Mouse (Mus musculus) large intestine, adult 2 months (tissue): ENCODE measurements around the gene Lman1l. TPM values are rescaled to one million over a fixed set of nuclear protein-coding genes. Genes with fewer than 3 reads are reported as not detected.

Experiments used
- DNase-seq: peaks from one replicate; pipeline ENCODE4 v3.0.0-alpha.2; 2012; ENCODE audit warnings: low read depth, low spot score
- WGBS: fragments of 180-500 bp; shearing (Covaris S2); methylation state at CpG from one replicate; pipeline ENCODE4 v1.1.7; 2018; 5-methylcytosine and 5-hydroxymethylcytosine counted together
- polyA plus RNA-seq: library from polyadenylated mRNA; depleted of rRNA; stranded (reverse); fragments of >200 nt; gene quantifications from 2 replicates; pipeline ENCODE4 v1.2.3, GENCODE M21; 2012

Lman1l gene
- polyA plus RNA-seq, 1 experiment: 0.07 TPM

DNA sequence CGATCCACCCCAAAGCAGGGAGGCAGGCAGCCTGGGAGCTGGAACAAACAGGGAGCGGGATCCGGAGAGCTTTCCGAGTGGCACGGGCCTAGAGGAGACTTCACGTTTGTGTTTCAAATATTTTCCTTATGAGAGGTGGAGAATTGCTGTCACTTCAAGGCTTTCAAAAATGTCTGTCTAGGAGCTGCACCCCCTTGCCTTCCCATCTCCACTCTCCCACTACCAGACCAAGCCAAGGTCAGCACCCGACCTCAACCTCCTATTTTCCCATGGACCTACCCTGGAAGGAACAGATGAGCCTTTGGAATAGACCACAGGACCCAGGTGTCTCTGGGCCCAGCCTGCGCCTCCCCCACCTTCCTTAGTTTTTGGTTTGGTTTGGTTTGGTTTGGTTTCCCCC, 23.3 kb downstream of the Lman1l start:
- 86% methylated on average over 8 of the region's 8 CpGs for WGBS
- DNase-seq: no peak

DNA sequence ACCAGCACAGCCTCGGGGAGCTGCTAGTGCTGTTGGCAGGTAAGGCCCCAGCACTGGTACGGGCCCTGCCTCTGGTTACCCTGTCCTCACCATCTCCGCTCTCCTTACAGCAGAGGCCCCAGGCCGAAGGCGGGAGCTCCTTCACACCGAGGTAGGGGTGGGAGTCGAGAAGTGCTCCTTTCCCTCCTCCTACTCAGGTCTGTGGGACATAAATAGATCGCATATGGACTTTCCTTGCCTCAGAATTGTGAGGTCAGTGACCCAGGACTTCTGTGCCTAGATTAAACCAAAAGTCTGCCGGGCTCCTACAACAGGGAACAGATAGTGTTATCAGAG, 26.4 kb downstream of the Lman1l start:
- no peak for DNase-seq
- 80% methylated on average over 9 of the region's 9 CpGs for WGBS

DNA sequence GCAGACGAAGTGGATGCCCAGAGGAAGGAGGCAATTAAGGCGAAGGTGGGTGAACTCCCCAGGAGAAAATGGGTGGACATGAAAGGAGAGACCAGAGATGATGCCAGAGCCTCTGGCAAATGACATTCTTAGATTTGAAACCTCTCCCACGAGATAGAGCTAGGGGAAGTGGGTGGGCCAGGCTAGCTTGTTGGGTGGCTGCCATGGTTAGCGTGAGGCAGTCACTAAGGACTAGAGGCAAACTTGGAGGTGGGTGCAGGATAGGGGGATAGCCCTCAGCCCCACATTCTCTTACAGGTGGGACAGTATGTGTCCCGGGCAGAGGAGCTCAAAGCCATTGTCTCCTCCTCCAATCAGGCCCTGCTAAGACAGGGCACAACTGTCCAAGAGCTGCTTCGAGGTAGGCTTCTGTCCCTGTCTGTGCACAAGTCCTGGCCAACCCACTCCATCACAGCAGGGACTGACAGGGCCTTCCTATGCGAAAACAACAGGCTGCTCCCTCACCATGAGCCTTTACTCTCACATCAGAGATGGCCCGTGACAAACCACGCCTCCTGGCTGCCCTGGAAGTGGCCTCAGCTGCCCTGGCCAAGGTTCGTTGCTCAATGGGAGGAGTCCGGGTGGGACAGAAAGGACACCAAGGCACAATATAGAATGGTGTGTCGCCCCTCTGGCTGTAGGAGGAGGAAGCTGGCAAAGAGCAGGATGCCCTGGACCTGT, 27.0 kb downstream of the Lman1l start:
- no peak for DNase-seq

DNA sequence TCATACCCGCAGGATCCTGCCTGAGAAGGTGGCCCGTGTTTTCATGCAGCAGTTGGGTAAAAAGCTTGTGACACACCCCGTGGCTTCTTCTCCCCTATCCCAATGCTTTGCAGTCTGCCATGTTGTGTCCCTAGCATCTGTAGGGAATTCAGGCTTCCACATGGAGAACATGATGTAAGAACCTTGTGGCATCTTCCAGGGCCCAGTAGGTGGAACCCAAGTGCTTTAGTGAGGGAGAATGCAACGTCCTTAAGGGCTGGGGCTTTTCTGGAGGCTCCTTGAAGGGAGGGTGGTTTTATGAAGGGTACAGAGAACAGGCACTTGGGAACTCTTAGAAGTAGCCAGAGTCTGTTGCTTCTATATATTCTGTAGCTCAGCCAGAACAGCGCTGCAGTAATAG, 29.8 kb downstream of the Lman1l start:
- no peak for DNase-seq
- WGBS: 64% methylated on average over 5 of the region's 5 CpGs

More for the DNA sequence above, 27.0 kb downstream of the Lman1l start:
- 60% methylated on average over 12 of the region's 12 CpGs for WGBS

DNA sequence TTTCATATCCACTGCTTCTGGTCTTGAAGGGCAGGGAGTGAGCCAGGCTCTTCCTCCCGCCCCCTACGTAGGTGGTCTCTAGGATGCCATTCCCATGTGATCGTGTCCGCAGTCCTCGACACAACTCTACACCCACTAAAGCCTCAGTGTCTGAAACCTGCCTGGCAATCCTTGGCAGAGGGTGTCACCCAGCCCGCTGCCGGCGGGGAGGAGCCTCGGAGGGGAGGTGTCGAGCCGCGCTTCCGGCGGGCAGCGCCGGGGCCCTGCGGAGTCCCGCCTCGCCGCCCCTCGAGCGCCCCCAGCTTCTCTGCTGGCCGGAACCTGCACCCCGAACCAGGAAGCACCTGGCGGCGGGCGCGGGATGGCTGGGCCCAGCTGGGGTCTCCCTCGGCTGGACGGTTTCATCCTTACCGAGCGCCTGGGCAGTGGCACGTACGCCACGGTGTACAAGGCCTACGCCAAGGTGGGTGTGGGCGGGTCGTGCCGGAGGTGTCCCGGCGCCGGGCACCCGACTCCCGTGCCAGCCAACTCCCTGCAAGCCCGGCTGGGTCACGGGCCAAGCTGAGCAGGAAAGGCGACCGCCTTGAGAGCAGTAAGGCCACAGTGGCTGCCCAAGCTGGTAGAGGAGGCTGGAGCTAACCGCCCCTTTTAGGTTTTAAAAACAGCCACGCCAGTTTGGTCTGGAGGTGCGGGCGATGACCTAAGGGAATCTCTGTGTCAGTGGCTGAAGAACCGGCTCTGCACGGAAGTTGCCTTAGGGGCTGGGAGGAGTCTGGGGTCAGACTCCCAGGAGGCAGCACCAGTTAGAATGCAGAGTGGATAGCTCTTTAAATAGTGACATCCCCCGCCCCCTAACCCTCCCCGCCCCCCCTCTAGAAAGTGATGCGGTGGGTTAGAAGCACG, 31.1 kb downstream of the Lman1l start, which contains the start of gene Ulk3:
Gene Ulk3 (plus strand): TSS at position 229 of the 903 bp plus-strand sequence.
- DNase-seq: peak; percentile 46
- WGBS: under 1% methylated on average over 58 of the region's 58 CpGs

DNA sequence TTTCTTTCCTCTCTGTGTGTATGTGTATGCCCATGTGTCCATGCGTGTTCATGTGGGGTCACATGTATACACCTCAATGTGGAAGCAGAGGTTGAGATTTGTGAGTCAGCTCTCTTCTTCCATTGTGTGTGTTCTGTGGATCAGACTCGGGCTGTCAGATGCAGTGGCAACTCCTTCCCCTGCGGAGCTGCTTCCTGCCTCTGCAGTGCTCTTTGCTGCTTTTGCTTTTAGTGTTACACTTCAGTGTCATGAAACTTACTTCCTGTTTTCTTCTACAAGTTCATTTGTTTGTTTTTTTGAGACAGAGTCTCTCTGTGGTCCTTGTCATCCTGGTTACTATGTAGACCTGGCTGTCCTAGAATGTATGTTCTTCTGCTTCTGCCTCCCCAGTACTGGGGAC, 35.6 kb downstream of the Lman1l start:
- no peak for DNase-seq
- WGBS: 82% methylated on average over 3 of the region's 3 CpGs

DNA sequence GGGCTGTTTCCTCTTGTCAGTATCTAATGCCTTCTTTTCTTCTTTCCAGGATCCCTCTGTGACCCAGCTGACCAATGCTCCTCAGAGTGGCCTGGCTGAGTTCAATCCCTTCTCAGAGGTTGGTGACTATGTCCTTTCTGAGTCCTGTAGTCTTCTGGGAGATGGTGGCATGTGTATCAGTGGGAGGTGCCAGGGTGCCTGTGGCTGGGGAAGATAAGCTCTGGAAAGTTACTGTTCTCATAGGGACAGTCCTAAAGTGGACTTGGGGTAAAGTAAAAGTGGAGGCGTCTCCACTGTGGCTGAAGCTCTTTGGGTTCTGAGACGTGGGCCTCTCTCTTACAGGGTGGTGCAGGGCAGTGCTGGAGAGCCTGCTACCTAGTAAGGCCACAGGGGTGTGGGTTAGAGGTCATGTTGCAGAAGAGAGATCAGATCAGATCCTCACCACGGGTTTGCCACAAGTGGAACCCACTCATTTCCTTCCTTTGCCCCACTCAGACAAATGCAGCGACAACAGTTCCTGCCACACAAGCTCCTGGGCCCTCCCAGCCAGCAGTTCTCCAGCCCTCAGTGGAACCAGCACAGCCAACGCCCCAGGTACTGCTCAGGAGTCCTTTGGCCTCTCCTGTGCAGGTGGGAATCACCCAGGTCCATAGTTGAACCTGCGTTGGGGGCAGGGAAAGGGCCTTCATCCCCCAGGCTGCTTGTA, 43.3 kb downstream of the Lman1l start:
- WGBS: 81% methylated on average over 6 of the region's 6 CpGs
- DNase-seq: no peak

DNA sequence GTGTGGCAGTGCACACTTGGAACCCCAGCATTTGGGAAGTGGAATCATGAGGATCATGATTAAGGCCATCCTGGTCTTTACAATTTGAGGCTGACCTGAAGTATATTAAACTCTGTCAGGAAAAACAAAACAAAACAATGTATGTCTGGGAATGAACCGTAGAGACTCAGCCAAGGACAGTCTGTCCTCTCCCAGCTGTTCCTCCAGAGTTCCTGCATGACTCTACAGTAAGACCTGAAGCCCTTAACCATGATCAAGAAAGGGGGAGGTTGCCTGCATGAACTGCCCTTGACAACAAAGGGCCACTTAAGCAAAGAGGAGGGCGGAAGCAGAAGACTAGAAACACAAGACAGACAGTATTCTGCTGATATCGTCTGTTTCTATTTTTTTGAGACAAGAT, 45.0 kb downstream of the Lman1l start:
- no peak for DNase-seq
- 68% methylated on average over 3 of the region's 3 CpGs for WGBS

DNA sequence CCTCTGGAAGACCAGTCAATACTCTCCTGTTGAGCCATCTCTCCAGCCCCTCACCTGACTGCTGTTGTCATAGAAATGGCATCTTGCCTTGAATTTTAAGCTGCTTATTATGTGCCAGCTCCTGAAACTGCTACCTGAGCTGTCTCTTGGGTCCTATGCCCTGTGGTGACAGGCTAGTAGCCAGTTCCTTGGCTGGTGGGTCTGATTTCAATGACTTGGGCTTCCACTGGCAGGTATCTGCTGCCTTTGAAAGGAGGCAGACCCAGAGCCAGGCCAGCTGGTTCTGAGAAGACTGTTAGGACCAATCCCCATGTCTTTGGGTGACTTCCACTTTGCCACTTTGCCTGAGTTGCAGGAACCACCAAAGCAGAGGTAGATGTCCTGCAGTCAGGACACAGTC, 46.2 kb downstream of the Lman1l start:
- no peak for DNase-seq

DNA sequence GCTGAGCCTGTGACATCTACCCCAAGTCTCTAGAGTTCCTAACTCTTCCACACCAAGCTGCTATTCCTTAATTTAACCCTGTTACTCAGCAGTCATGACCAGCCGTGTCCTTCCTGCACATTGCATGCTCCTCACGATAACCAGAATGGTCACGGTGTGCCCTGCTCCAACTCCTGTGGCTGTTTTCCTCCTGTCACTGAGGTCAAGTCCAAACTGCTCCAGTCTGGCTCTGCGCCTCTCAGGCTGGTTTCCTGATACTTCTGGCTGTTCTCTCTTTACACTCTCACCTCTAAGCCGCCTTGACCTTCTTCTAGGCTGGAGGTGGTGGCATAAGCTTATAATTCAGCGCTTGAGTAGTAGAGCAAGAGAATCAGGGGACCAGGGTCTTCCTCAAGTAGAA, 52.1 kb downstream of the Lman1l start:
- WGBS: 92% methylated on average over 6 of the region's 6 CpGs
- DNase-seq: no peak

DNA sequence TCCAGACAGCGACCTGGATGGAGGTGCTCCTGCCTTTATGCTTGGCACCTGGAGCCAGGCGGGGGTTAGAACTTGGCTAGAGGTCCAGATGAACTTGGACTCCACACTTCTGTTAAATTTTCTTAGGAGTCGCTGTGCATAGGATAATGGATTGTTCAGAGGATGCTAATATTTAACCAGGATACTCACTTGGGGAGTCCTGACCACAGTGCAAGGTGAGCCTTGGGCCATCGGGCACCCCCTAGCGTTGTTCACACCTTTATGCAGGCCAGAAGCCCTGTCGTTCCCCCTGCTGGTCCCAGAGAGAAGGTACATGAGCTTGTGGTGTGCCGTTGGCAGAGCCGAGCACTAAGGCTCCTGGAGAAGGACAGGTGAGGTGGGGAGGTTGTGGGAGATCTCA, 53.7 kb downstream of the Lman1l start:
- 32% methylated on average over 8 of the region's 8 CpGs for WGBS
- DNase-seq: no peak

DNA sequence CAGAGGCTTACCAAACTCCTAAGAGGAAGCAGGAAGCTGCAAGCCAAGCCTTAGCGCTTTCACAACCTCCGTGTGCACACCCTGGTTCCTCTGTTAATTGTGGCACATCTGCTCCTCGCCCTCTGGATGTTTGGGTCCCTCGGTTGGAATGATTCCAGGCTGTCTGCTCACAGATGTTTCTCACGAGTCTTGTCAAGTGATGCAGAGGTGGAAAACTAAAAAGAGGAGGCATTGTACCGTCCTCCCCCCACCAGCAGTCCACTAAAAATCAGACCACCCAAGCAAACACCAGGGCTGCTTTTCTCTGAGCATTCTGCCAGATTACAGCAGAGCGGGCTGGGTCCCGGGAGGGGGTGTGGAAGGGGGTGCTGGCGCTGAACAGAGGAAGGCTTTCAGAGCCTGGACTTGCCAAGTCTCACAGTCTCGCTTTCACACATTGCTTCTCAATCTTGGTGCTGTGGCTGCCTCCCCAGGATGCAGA, 54.8 kb downstream of the Lman1l start:
- 9% methylated on average over 10 of the region's 10 CpGs for WGBS
- no peak for DNase-seq

DNA sequence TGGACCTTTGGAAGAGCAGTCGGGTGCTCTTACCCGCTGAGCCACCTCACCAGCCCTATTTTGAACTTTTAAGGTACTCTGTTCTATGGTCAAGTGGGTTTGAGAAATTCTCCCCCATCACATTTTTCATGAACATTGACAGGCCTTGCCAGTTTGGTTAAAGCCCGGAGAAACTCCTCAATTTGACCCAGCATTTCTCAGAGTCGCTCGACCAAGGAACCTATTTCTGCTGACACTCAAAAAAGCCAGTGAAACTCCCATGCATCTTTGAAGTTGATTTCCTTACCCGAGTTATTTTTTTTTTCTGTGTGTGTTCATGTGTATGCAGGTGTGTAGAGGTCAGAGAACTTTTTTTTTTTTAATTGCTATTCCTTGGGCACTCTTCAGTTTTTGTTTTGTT, 56.0 kb downstream of the Lman1l start:
- no peak for DNase-seq
- WGBS: 67% methylated on average over 6 of the region's 6 CpGs

DNA sequence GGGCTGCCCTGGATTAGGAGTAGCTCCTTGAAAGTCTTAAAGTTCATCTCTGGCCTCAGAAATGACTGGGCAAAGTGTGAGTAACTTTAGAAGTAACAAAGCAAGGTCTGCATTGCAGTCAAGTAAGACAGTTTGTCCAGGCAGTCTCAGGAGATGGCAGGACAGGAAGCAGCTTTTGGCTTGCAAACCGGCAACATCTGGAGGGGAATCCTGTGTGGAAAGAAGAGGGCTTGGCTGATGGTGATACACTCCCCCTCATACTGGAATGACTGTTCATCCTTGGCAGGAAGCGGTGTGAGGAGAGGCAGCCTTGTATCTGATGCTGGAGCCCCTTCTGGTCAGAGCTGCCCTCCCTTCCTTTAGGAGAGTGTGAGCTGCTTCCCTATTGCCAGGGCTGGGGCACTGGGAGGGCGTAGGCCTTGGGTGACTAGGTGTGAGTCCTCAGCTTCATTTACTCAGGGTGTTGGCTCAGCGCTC, 57.6 kb downstream of the Lman1l start:
- 20% methylated on average over 4 of the region's 4 CpGs for WGBS
- DNase-seq: no peak

DNA sequence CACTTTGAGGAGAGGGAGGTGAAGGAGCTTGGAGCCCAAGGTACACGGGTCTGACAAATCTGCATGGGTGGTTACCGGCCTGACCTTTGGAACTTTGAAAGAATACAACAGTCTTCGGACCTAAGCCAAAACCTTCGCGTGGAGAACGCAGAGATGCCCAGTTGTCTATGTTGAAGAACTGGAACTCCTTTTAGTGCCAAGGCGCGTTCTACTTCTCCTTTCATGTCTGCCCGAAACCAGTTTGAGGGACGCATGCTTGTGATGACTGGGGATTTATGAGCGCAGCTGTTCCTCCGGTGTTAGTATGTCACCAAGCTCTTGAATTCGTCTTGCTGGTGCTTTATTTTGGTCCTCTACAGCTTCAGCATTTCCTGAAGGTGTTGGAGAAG, 58.9 kb downstream of the Lman1l start:
- no peak for DNase-seq
- 22% methylated on average over 13 of the region's 13 CpGs for WGBS

DNA sequence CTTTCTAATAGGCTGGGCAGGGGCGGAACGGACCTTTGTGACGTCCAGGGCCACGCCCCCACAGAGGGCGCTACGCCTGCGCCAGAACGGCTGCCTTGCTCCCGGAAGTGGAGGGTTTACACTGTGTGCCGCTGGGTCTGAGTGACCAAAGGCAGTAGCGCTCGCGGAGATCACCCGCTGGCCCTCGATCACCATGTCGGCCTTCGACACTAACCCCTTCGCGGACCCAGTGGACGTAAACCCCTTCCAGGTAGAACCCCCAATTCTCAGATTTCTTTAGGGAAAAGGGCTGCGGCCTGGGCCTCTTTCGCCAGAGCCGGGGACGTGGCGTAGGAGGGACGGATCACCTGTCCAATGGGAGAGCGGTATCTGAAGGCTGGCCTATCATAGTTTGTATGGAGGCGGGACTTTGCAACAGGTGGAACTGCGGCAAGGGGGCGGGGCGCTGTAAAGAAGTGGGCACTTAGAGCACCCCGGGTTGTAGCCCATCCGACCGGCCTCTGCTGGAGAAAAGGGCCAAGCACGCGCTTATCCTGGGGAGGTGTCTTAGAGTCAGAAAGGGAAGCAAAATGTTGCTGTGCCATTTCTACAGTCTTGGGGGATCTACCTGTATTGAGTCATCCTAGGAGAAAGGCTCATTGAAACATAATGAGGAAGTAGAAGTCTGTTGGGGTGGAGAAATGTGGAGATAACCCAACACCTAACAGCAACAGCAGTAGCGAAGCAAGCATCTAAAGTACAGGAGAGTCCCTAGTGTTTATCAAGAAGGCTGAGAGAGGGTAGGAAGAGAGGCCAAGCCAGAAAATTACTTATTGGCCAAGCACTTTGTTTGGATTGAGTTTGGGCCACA, 59.5 kb downstream of the Lman1l start, which contains the start of gene Scamp2:
Gene Scamp2 (plus strand): TSS at position 83 of the 850 bp plus-strand sequence.
- WGBS: under 1% methylated on average over 37 of the region's 37 CpGs
- no peak for DNase-seq

DNA sequence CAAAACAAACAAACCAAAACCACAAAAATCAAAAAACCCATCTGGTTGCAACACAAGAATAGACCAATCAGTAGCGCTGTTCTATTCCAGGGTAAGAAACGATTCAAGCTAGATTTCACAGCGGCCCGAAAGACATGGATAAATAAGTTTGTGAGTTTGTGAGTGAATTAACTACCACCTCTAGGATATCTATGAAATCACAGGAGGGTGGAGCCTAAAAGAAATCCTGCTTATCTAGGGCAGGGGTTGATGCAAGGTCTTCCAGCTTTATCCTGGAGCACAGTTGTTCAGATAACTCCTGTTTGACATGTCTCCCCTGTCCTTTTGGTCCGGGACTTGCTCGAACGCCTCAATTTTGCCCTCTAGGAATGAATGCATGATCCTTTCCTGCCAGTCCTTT, 60.3 kb downstream of the Lman1l start:
- WGBS: 22% methylated on average over 7 of the region's 7 CpGs
- no peak for DNase-seq

DNA sequence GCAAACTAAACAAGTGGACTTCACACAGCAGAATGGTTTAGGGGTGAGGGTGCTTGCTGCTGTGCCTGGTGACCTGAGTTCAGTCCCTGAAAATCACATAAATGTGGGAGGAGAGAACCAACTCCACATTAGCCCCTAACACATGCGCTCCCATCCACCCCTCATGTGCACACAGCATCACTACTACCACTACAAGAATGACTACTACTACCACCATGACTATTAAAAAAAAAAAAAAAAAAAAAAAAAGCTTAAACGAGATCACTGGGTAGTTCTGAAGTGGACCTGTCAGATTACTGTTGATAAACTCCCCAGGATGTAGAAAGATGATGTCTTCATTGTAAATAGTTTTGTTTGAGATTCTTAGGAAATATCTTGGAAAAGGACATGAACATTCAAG, 61.0 kb downstream of the Lman1l start:
- WGBS: 69% methylated on average over 2 of the region's 2 CpGs
- DNase-seq: no peak

DNA sequence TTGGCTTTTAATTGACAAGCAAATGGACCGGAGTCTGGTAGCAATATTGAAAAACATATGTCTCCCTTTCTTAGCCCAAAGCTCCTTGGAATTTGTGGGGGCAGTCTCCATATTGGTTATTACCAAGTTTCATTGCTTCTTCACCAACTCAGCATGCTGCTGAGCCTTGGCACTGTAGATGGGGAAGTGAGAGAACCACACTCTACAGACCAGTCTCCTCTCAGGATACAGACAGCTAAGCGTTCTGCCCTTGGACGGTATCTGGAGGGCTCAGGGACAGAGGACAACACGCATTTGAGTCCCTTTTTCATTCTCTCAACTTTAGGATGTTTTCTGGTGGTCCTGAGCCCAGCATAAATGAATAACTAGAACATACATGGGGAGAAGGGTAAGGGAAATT, 61.9 kb downstream of the Lman1l start:
- DNase-seq: no peak
- WGBS: 80% methylated on average over 4 of the region's 4 CpGs
